Mouse (Mus musculus) cerebellum, adult 2 months (tissue): Measurements from ENCODE around the gene Mgmt.

Source experiments
- CTCF ChIP-seq: fragments of 200-500 bp; IDR thresholded peaks from 2 replicates; pipeline ENCODE4 v1.5.1; 2011; ENCODE audit warnings: low read depth, mild to moderate bottlenecking, control low read depth, low read length, moderate library complexity, borderline replicate concordance; ENCODE audit not compliant: insufficient read depth
- POLR2A ChIP-seq: fragments of 200-500 bp; IDR thresholded peaks from 2 replicates; pipeline ENCODE4 v1.6.1; 2011; ENCODE audit warnings: low read length, control low read depth, borderline replicate concordance; ENCODE audit not compliant: insufficient read depth

DNA sequence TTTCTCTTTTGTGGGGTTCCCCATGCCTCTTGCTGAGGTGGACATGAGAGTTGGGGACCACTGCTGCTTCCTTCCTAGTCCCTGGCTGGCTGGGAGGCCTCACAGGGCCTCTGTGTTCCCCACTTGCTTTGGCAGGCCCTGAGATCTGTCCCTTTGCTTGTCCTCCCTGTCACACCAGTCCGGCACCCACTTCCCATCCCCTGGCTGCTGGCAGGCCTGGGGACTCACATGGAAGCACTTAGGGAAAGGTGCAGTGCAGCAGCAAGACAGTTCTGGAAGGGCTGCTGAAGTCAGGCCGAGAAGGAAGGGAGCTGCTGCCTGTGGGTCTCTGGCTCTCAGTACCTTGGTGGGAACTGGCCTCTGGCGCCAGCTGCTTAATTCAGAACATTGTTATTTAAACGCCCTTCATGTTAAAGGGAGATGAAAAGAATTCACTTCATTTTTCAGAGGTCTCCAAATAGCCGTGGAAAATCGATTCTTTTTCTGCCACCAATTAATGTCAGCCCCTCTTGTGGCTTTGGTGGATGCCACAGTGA is 53.9 kb downstream of the Mgmt start:
- no peak for TF ChIP-seq POLR2A
- TF ChIP-seq CTCF: no peak
